Mouse (Mus musculus): ENCODE measurements around the gene Icam1. TPM values are rescaled to one million over a fixed set of nuclear protein-coding genes. Genes with fewer than 3 reads are reported as not detected.
A peak's percentile ranks its signal among the peaks of the same experiment; 100 is the strongest.
"Not testable (repeated sequence)": the region's sequence is repeated elsewhere in the genome, so short reads cannot be mapped to it uniquely, and the experiment has no call there.

Gene Icam1
- total RNA-seq, 2 experiments from 2014 or later, result 15.3 to 19.5 TPM

DNA sequence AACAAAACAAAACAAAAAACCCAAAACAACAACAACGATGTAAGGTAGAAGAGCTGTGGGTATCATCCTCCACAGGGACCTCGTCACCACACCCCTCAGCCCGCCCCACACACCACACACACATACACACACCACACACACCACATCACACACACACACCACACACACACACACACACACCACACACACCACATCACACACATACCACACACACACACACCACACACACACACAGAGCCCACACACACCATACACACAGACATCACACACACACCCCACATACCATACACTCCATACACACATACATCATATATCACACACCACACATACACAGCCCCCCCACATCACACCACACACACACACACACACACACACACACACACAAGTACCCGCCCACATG is 24.2 kb upstream of the Icam1 start:
- no peak for ATAC-seq (ENCODE audit: poor library complexity, severe bottlenecking)

- ATAC-seq (ENCODE audit: poor library complexity, severe bottlenecking), result no peak
Observed at GRCm38 (mm10) chr9:20993165-20993898, 22.5 kb upstream of the Icam1 start.

GRCm38 (mm10) chr9:20995069-20995468 is 20.7 kb upstream of the Icam1 start:
- ATAC-seq (ENCODE audit: poor library complexity, severe bottlenecking), result no peak

DNA sequence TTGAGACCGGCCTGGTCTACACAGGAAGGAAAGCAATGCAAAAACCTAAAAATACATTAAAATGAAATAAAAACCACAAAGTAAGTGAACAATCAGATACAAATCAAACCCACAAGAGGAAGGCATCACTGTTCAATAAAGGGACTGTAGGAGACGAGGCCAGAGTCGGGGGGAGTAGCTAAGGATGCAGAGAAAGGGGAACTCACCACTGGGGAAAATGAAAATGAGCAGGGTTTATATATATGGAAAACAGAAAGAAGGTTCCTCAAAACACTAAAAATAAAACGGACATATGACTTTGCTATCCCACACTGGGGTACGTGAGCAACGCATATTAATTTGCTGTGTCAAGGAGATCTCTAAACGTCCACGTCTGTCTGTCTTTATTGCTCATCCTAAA is 18.7 kb upstream of the Icam1 start:
- peak; percentile 75 for ATAC-seq (ENCODE audit: poor library complexity, severe bottlenecking)

GRCm38 (mm10) chr9:20998337-20998736 is 17.4 kb upstream of the Icam1 start:
- ATAC-seq (ENCODE audit: poor library complexity, severe bottlenecking), result not testable (repeated sequence)

GRCm38 (mm10) chr9:21000811-21001210 is 15.0 kb upstream of the Icam1 start:
- no peak for ATAC-seq (ENCODE audit: poor library complexity, severe bottlenecking)

DNA sequence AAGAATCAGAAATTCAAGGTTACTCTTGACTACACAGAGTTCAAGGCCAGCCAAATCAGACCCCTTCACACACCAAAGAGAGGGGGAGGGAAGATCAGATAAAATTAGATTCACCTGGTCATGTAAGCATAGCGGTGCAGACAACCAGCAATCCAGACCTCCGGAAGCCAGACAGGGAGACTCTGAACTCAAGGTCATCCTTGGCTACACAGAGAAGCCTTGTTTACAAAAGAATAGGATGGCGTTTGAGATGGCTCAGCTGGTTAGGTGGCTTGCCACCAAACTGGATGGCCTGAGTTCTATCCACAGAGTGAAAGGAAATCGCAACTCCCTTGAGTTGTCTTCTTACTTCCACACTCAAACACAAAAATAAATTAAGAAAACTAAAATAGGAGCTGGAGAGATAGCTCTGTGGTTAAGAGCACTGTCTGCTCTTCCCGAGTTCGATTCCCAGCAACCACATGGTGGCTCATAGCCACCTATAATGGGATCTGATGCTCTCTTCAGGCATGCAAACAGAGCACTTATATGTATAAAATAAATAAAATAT is 14.1 kb upstream of the Icam1 start:
- ATAC-seq (ENCODE audit: poor library complexity, severe bottlenecking), result no peak

GRCm38 (mm10) chr9:21002270-21002626 is 13.5 kb upstream of the Icam1 start:
- ATAC-seq (ENCODE audit: poor library complexity, severe bottlenecking), result no peak

- ATAC-seq (ENCODE audit: poor library complexity, severe bottlenecking), result peak; percentile 97
Observed at GRCm38 (mm10) chr9:21002627-21003551, 12.9 kb upstream of the Icam1 start, which contains the start of gene Mrpl4. Mrpl4 (plus strand) TSS chr9:21002738.

GRCm38 (mm10) chr9:21007313-21007952 is 8.4 kb upstream of the Icam1 start:
- no peak for ATAC-seq (ENCODE audit: poor library complexity, severe bottlenecking)

GRCm38 (mm10) chr9:21008007-21008406 is 7.8 kb upstream of the Icam1 start:
- no peak for ATAC-seq (ENCODE audit: poor library complexity, severe bottlenecking)

DNA sequence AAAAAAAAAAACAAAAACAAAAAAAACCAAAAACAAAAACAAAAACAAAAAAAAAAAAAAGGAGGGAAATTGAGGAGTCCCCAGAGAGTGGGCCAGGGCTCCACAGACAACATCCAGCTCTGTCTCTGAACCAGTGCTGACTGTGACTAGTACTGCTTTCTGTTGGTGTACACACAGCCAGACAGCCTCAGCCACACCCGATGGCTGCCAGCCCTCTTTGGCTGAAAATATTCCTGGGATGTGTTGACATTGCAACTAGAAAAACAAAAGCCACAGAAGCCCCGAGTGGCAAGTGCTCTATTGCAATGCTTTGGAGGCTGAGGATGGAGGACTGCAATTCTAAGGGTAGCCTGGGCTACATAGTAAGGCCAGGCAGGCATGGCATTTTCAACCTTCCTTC is 5.4 kb upstream of the Icam1 start:
- ATAC-seq (ENCODE audit: poor library complexity, severe bottlenecking), result no peak

- ATAC-seq (ENCODE audit: poor library complexity, severe bottlenecking), result not testable (repeated sequence)
Observed at GRCm38 (mm10) chr9:21010939-21011541, 4.7 kb upstream of the Icam1 start.

DNA sequence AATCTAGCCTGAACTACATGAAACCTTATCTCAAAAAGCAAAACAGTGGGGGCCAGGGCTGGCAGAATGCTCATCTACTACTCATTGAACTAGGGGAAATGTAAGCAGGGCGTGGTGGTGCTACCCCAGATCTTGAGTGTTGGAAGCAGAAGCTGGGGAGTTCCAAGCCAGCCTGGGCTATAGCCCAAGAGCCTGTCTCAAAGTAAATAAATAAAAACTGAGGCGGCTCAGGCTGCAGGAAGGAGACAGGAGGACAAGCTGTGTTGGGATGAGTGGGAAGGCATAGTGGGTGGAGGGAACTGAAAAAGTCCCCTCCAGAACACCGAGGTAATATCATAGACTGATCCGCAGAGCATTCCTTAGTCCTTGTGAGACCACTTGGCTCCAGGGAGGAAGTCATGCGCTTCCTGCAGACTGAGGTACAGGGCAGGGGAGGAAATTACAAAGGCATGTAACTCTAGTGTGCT is 3.9 kb upstream of the Icam1 start:
- ATAC-seq (ENCODE audit: poor library complexity, severe bottlenecking), result no peak

DNA sequence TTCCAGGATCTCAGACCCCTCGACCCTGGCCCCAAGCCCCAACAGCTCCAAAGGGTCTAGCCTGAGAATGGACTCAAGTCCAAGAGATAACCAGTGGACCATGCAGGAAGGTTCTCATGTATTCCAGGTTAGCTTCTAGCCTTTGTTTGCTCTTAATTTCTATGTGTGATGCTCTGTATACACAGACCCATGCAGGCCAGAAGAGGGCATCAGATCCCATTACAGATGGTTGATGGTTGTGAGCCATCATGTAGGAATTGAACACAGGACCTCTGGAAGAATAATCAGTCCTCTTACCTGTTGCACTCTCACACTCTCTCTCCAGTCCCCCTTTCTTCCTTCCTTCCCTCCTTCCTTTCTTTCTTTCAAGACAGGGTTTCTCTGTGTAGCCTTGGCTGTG is 3.4 kb upstream of the Icam1 start:
- ATAC-seq (ENCODE audit: poor library complexity, severe bottlenecking), result no peak

DNA sequence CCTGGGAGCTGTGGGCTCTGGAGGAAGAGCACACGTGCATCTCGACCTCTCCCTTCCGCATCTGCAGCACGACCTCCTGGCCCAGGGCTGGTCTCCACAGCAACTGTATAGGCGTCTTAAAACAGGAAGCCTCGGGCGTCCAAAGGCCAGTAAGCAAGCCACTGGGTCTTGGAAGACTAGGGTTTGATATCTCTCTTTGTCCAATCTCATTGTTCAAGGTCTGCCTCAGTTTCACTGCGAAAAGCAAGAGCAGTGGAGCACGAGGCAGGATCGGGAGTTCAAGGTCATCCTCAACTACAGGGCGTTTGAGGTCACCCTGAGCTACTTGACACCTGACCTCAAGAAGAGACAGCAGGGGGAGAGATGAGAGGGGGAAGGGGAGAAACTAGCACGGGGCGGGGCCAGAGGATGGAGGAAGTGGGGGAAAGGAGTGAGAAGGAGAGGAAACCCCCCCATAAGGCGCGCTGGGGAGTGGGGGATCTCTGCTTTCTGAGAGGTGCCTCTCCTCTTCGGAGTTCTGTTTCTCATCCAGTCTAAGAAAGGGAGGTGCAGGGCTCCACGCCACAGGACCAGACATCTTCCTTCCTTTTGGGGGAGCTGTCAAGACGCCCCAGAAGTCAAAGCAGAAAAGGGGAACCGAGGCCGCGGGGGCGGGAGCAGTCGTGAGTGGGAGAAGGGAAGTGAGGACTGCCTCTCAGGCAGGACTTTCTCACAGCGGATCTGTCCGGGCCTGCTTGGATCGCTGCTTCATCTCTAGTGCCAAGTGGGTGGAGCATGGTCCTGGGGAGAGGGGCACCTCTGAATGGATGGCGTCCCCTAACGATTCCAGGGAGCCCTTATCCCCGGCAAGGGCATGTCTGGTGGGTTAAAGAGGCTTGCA is 854 bp upstream of the Icam1 start:
- peak; percentile 84 for ATAC-seq (ENCODE audit: poor library complexity, severe bottlenecking)

DNA sequence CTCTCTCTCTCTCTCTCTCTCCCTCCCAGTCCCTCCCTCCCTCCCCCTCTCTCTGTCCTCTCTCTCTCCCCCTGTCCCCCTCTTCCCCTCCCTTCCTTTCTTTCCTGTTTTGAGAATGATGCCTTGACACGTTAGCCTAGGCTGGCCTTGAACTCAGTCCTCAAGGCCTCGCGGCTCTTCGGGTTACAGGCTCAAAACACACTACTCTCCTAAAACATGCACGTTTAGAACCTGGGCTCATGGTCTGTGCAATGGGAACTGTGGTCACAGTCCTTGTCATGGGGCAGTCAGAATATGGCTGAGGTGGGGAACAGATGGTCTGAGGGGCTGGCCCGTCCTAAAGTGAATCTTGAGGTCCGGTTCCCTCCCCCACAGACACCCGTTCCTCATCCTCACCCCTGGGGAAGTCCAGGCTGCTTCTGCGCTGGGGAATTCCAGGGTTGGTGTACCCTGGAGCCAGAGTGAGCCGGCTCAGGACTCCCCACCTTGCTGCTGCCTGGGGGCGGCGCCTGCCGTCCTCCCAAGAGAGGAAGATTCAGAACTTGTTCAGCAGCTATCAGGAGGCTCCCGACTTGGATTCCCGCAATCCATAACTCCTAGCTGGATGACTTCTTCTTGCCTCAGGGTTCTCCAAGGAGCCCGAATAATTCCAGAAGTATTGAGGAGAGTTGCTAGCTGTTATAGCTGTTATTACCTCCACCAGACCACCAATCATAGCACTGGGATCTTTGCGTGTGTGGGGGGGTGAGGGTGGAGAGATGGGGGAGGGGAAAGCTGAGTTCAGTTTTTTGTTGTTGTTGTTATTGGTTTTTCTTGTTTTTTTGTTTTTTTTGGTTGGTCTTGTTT is 769 bp downstream of the Icam1 start:
- ATAC-seq (ENCODE audit: poor library complexity, severe bottlenecking), result no peak

- no peak for ATAC-seq (ENCODE audit: poor library complexity, severe bottlenecking)
Observed at GRCm38 (mm10) chr9:21017177-21017575, 1.4 kb downstream of the Icam1 start.

DNA sequence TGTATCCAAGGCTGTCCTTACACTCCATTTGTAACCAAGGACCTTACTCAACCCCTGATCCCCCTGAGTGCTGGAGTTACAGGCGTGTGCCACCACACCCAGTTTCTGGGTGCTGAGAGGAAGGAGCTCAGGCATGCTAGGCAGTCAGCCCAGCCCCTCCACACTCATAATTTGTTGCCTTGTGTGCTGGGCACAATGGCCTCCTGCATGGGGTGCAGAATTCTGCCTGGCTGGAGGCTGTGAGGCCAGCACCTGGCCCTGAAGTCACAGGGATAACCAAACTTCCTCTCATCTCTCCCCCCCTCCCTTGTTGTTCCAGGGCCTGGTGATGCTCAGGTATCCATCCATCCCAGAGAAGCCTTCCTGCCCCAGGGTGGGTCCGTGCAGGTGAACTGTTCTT is 2.8 kb downstream of the Icam1 start:
- no peak for ATAC-seq (ENCODE audit: poor library complexity, severe bottlenecking)
